Mouse (Mus musculus) myocyte (in vitro differentiated cells): Measurements from ENCODE around the gene Inpp4b. TPM values are rescaled to one million over a fixed set of nuclear protein-coding genes. Genes with fewer than 3 reads are reported as not detected.

Source experiments
- H3K27me3 ChIP-seq: one replicate; pipeline ENCODE4 v1.6.1; 2011; ENCODE audit not compliant: control insufficient read depth, insufficient read depth, insufficient read length
- H3K36me3 ChIP-seq: one replicate; pipeline ENCODE4 v1.6.1; 2011; ENCODE audit not compliant: control insufficient read depth, insufficient read depth
- H3K4me2 ChIP-seq: one replicate; pipeline ENCODE4 v1.6.1; 2011; ENCODE audit warnings: low read depth, control low read depth
- H3K4me3 ChIP-seq: one replicate; pipeline ENCODE4 v1.5.1; 2011; ENCODE audit warnings: mild to moderate bottlenecking, control low read depth, moderate library complexity
- H3K79me2 ChIP-seq: one replicate; pipeline ENCODE4 v1.6.1; 2011; ENCODE audit not compliant: control insufficient read depth, insufficient read depth
- H3ac ChIP-seq: one replicate; pipeline ENCODE4 v1.6.1; 2011; ENCODE audit not compliant: control insufficient read depth, insufficient read length
- CEBPB ChIP-seq: IDR thresholded peaks from 2 replicates; pipeline ENCODE4 v1.6.1; 2011; ENCODE audit warnings: mild to moderate bottlenecking, moderate library complexity; ENCODE audit not compliant: poor library complexity, insufficient read depth, severe bottlenecking
- E2F4 ChIP-seq: IDR thresholded peaks from one replicate; pipeline ENCODE4 v1.6.1; 2011; ENCODE audit warnings: mild to moderate bottlenecking, control low read depth, moderate library complexity; ENCODE audit not compliant: insufficient read depth
- MAX ChIP-seq: IDR thresholded peaks from one replicate; pipeline ENCODE4 v1.6.1; 2011; ENCODE audit warnings: low read depth, mild to moderate bottlenecking, control low read depth
- MYOD1 ChIP-seq, 3 experiments: IDR thresholded peaks; one replicate each; pipeline ENCODE4 v1.6.1; 2011; ENCODE audit warnings: control low read depth in 2 of 3, low read depth in 2 of 3, mild to moderate bottlenecking in 2 of 3, moderate library complexity in 1 of 3; ENCODE audit not compliant: insufficient read length in 2 of 3, control insufficient read depth in 1 of 3
- MYOG ChIP-seq, 3 experiments: IDR thresholded peaks; one replicate each; pipeline ENCODE4 v1.6.1; 2011; ENCODE audit warnings: control low read depth in 2 of 3, low read depth in 2 of 3, mild to moderate bottlenecking in 2 of 3; ENCODE audit not compliant: insufficient read length in 2 of 3, control insufficient read depth in 1 of 3, insufficient read depth in 1 of 3
- POLR2A ChIP-seq: IDR thresholded peaks from one replicate; pipeline ENCODE4 v1.6.1; 2011; ENCODE audit warnings: low read depth, mild to moderate bottlenecking, control low read depth, moderate library complexity; ENCODE audit not compliant: insufficient read length
- POLR2AphosphoS2 ChIP-seq: IDR thresholded peaks from one replicate; pipeline ENCODE4 v1.6.1; 2011; ENCODE audit warnings: low read depth, control low read depth; ENCODE audit not compliant: insufficient read length
- REST ChIP-seq: IDR thresholded peaks from one replicate; pipeline ENCODE4 v1.6.1; 2011; ENCODE audit warnings: mild to moderate bottlenecking, control low read depth, moderate library complexity; ENCODE audit not compliant: insufficient read depth, insufficient read length
- SRF ChIP-seq: IDR thresholded peaks from one replicate; pipeline ENCODE4 v1.6.1; 2011; ENCODE audit warnings: low read depth; ENCODE audit not compliant: control insufficient read depth, insufficient read length
- TCF12 ChIP-seq: IDR thresholded peaks from one replicate; pipeline ENCODE4 v1.6.1; 2011; ENCODE audit warnings: mild to moderate bottlenecking, control low read depth; ENCODE audit not compliant: poor library complexity, insufficient read depth, severe bottlenecking
- TCF3 ChIP-seq: IDR thresholded peaks from one replicate; pipeline ENCODE4 v1.6.1; 2011; ENCODE audit warnings: low read depth, control low read depth; ENCODE audit not compliant: insufficient read length
- USF1 ChIP-seq: IDR thresholded peaks from one replicate; pipeline ENCODE4 v1.6.1; 2011; ENCODE audit warnings: low read depth, mild to moderate bottlenecking, control low read depth, moderate library complexity
- polyA plus RNA-seq: library from polyadenylated mRNA; unstranded; fragments of >200 nt; fragmentation: generic; extraction: Trizol; gene quantifications from one replicate; pipeline ENCODE4 v1.2.1, GENCODE M21; 2012; ENCODE audit warnings: missing spikeins

Gene Inpp4b
- polyA plus RNA-seq, 1 experiment = 5.6 TPM

DNA sequence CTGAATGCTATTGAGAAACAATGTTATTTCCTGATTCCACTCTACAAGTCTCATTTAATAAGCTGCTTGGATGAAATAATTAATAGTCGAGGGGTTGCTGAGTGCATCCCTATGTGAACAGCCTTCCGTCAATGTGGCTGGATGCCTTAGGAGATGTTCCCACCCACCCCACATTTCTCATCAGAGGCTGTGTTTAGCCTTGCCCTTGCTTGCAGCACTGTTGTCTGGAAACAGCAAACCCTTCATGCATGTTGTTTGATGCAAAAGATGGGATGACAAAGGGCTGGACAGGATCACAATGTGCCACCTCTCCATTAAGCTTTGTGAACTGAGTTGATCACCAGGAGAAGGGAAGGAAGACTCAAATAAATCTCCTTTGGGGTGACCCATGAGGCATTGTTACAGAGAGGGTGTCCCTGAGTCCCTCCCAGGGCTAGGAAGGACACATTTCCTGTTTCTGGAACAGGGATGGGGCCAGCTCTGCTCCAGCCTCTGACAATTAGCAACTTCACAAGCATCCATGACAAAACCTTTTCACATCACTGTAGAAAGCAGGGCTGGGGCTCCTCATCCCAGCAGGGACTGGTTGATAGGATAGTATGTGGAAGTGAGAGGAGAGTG lies 239.6 kb downstream of the Inpp4b start:
- no peak for TF ChIP-seq REST

DNA sequence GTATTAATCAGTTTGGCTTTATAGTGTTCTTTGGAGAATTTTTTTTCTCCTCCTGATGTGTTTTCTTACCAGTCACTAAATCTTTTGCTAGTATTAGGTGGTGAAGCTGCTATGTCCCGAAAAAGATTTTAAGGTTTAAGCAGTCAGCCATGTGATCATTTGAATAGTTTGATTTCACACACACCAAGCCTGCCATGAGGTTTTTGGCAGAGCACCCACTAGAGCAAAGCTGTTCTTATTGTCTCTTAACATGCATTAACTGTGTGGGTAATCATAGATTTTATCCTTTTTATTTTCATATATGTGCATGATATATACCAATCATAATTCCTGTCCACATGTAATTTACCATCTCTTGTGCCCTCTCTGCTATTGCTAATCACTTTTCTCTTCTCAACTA lies 240.6 kb downstream of the Inpp4b start:
- TF ChIP-seq USF1 = no peak
- TF ChIP-seq MYOD1 (IDR thresholded peaks at IDR 0.05; ENCODE audit: control insufficient read depth in 1 of 3, insufficient read length in 2 of 3, low read depth in 2 of 3) = no peak
- TF ChIP-seq E2F4 = no peak
- TF ChIP-seq MYOG (IDR thresholded peaks at IDR 0.05; ENCODE audit: control insufficient read depth in 1 of 3, insufficient read depth in 1 of 3, insufficient read length in 2 of 3, low read depth in 2 of 3) = no peak
- no peak for TF ChIP-seq POLR2A
- TF ChIP-seq CEBPB = no peak
- TF ChIP-seq MAX = no peak
- TF ChIP-seq TCF3 = no peak
- no peak for TF ChIP-seq POLR2AphosphoS2
- no peak for TF ChIP-seq SRF
- TF ChIP-seq REST = no peak
- no peak for TF ChIP-seq TCF12
- H3K4me3 ChIP-seq = no peak overlapping the region
- no peaks in the 10 kb centered on the region for H3K36me3 ChIP-seq
- H3K27me3 ChIP-seq = no peaks in the 10 kb centered on the region
- no peak overlapping the region for H3K4me2 ChIP-seq
- H3ac ChIP-seq = no peak overlapping the region
- H3K79me2 ChIP-seq = no peaks in the 10 kb centered on the region

More for the DNA sequence above, 239.6 kb downstream of the Inpp4b start:
- Histone ChIP-seq H3K4me2 (no peak overlapping the region), H3K36me3 (no peaks in the 10 kb centered on the region), H3ac (no peak overlapping the region), H3K4me3 (no peak overlapping the region), H3K27me3 (no peaks in the 10 kb centered on the region), H3K79me2 (no peaks in the 10 kb centered on the region)

DNA sequence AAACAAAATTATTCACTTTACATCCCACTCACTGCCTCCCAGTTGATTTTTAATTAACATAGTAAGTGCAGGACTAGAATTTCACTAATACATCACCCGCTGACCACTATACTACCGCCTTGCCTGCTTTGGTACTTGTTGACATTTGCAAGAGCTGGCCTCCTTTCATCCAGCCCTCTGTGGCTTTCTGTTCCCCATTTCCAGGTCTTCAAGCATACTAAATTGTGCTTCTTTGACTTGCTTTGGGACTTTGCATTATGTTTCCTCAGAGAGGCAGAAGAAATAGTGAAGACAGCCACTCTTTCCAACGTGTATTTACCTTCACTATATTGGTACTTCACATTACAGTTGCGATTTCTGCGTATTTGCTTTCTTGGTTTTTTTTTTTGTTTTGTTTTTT lies 244.4 kb downstream of the Inpp4b start:
- Histone ChIP-seq H3K4me2 (no peak overlapping the region), H3K36me3 (no peaks in the 10 kb centered on the region), H3K4me3 (no peak overlapping the region), H3K27me3 (no peaks in the 10 kb centered on the region), H3ac (no peak overlapping the region), H3K79me2 (no peaks in the 10 kb centered on the region)
- TF ChIP-seq MYOG (IDR thresholded peaks at IDR 0.05; ENCODE audit: control insufficient read depth in 1 of 3, insufficient read depth in 1 of 3, insufficient read length in 2 of 3, low read depth in 2 of 3) = no peak
- TF ChIP-seq MAX = no peak
- TF ChIP-seq TCF3 = no peak
- TF ChIP-seq SRF = no peak
- TF ChIP-seq POLR2AphosphoS2 = no peak
- no peak for TF ChIP-seq E2F4
- TF ChIP-seq TCF12 = no peak

DNA sequence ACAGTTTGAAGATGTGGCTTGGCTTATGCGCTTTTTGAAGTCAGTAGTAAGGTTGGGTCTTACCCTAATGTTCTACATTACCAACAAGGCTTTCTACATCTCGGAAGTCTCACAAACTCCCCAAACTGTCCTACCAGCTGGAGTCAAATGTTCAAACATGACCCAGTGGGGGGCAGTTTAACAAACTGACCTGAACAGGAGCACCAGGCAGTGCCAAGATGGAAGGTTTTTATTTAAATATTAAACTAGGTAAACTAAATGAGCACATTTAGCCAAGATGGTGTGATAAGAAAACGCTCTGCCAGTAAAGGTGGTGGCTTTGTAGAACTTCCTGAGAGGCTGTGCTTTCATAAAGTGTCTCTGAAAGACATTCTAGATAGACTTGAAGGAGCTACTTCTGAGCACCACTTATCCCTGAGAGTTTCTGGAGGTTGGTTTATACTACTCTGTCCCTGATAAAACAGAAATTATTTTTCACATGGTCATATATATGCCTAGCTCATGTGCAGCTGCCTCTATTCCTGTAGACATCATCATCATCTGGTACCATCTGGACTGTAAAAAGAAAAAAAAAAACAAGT lies 251.9 kb downstream of the Inpp4b start:
- H3K79me2 ChIP-seq = no peaks in the 10 kb centered on the region
- no peak overlapping the region for H3ac ChIP-seq
- H3K36me3 ChIP-seq = no peaks in the 10 kb centered on the region
- no peak overlapping the region for H3K4me3 ChIP-seq
- H3K27me3 ChIP-seq = no peaks in the 10 kb centered on the region
- H3K4me2 ChIP-seq = no peak overlapping the region
- TF ChIP-seq MAX (no peak), SRF (no peak), USF1 (no peak), CEBPB (no peak), POLR2A (no peak)

DNA sequence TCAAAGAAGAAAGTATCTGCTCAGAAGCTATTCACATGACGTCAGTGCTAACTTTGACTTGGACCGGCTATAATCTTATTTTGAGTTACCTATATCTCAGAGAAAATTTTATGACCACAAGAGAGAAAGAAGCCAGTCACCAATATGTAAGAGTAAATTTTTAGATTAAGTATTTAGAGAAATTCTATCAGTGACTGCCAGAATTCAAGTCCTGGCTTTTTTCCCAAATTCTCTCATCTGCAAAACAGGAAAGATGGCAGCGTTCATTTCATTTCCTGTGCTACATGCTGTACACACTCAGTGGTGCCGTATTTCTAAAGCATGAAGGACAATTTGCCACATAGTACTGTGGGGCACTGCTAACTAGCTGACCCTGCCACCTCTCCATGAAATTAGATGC lies 256.9 kb downstream of the Inpp4b start:
- H3K79me2 ChIP-seq = no peaks in the 10 kb centered on the region
- no peak overlapping the region for H3K4me2 ChIP-seq
- no peaks in the 10 kb centered on the region for H3K36me3 ChIP-seq
- no peaks in the 10 kb centered on the region for H3K27me3 ChIP-seq
- no peak overlapping the region for H3K4me3 ChIP-seq
- TF ChIP-seq USF1 = no peak
- TF ChIP-seq TCF3 = no peak
- no peak for TF ChIP-seq POLR2AphosphoS2
- no peak for TF ChIP-seq POLR2A
- no peak for TF ChIP-seq REST
- no peak for TF ChIP-seq CEBPB
- TF ChIP-seq TCF12 = no peak
- no peak for TF ChIP-seq MYOD1 (IDR thresholded peaks at IDR 0.05; ENCODE audit: control insufficient read depth in 1 of 3, insufficient read length in 2 of 3, low read depth in 2 of 3)
- TF ChIP-seq MYOG (IDR thresholded peaks at IDR 0.05; ENCODE audit: control insufficient read depth in 1 of 3, insufficient read depth in 1 of 3, insufficient read length in 2 of 3, low read depth in 2 of 3) = no peak
- no peak for TF ChIP-seq E2F4
- TF ChIP-seq SRF = no peak
- TF ChIP-seq MAX = no peak
- H3ac ChIP-seq = no peak overlapping the region
